Mouse (Mus musculus) adrenal gland, adult 8-10 months (tissue): ENCODE results near the gene Mdm2. TPM values are rescaled to one million over a fixed set of nuclear protein-coding genes. Genes with fewer than 3 reads are reported as not detected.
"Not testable (repeated sequence)": the region's sequence is repeated elsewhere in the genome, so short reads cannot be mapped to it uniquely, and the experiment has no call there.

Experiments
- DNase-seq: peaks from one replicate; pipeline ENCODE4 v3.0.0; 2022
- total RNA-seq, 4 experiments: library from RNA; stranded (reverse); gene quantifications; 2 replicates each; pipeline ENCODE4 v1.2.4; 2022

Gene Mdm2
- total RNA-seq, 4 experiments from 2014 or later: 51.0 to 82.1 (median 68.5) TPM

DNA sequence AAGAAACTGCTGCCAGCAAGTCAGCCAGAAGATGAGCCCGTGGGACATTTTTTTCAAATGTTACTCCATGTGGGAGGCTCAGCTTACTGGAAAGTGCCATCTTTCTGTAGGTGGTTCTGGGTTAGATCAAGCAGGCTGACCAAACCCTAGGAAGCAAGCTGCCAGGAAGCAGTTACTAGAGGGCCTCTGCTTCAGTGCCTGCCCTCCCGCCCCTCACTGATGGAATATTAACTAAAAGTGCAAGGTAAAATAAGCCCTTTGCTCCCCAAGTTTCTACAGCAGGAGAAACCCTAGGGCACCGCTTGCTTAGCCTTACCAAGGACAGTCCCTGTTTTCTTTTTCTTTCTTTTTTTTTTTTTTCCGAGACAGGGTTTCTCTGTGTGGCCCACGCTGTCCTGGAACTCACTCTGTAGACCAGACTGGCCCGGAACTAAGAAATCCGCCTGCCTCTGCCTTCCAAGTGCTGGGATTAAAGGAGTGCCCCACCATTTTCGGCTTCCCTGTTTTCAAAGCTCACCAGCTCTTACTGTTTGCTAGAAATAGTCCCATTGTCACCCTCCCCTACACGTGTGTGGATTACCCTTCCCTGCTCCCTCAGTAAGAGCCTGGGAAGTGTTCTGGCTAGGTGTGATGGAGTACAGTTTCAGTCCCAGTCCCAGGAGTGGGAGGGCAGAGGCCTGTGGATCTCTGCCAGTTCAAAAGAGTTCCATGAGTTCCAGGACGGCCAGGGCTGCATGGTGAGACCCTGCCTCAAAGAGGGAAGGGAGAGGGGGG, 37.9 kb upstream of the Mdm2 start:
- no peak for DNase-seq

DNA sequence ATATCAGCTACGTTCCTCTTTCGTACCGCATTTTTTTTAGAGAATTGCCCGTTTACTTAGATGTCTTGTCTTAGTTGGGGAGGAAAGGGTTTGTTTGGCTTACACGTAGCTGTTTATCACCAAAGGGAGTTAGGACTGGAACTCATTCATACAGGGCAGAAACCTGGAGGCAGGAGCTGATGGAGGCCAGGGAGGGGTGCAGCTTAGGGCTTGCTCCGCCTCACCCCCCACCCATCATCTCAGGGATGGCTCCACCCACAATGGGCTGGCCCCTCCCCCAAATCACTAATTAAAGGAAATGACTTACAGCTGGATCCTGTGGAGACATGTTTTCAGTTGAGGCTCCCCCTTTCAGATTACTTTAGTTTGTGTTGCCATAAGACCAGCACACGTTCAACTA, 37.2 kb upstream of the Mdm2 start:
- no peak for DNase-seq

DNA sequence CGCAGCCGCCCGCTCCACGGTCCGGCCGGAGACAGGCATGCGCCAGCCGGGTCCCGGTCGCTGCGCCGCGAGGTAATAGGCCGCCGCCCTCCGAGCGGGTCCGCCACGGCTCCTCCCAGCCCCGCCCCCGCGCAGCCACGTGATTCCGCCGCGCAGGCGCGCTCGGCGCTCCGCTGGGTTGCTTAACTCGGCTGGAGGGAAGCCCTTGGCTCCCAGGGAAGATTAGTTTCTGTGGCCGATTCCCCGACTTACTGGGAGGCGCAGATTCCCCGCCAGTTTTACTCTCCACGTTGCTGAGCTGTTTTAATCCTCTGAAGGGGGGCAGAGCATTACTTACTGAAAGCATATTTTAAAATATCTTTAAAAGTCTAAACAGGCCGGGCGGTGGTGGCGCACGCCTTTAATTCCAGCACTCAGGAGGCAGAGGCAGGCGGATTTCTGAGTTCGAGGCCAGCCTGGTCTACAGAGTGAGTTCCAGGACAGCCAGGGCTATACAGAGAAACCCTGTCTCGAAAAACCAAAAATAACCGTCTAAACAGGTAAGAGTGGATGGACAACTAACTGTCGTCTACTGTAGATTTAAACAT, 35.8 kb upstream of the Mdm2 start, which contains the start of gene Slc35e3:
Gene Slc35e3, minus strand, starts transcription at position 69 of the 587 bp plus-strand sequence.
- DNase-seq: peak; percentile 92

DNA sequence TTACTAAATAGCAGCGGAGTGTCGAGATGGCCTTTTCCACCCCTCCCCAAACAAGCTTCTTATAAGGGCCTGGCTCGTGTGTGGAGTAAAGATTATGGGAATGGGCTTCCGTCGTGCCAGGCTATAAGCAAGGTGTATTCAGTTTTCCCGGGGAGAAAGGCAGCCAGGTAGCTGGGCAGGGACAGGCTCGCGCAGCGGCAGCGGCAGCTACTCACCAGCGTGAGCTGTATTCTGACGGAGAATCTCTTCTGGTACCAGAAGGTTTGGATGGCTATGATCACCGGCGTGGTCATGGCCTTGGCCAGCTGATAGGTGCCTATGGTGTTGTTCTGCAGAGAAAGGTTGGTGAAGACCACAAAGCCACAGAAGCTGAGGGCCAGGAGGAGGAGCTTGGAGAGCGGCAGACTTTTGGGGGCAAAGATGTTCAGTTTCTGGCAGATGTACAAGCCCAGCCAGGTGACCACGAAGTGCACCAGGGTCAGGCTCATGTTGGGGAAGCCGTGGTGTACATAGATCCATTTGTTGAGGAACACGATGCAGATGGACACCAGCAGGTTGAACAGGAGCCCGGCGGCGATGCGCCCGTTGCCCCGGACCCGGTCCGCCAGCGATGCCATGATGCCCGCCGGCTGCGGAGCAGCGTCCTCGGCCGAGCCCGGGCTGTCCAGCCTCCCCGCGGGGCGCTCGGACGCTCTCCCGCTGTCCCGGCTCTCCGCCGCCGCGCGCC, 35.2 kb upstream of the Mdm2 start:
- not testable (repeated sequence) for DNase-seq

DNA sequence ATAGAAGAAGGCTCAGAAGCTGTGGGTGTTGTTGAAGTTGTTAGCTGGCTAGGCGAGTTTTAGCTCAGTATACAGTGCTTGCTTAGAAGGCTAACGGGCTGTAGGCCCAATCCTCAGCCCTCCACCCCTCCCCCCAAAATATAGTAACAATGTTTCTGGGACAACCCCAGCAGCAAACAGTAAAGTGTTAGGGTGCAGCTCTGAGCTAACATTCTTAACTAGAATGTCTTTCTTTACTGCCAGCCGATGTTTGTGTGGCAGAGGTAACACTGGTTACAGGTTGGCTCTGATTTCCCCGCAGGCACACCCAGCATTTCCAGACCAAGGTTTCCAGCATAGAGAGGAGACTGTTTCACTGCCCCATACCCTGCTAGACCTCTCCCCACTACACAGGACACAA, 33.4 kb upstream of the Mdm2 start:
- no peak for DNase-seq

DNA sequence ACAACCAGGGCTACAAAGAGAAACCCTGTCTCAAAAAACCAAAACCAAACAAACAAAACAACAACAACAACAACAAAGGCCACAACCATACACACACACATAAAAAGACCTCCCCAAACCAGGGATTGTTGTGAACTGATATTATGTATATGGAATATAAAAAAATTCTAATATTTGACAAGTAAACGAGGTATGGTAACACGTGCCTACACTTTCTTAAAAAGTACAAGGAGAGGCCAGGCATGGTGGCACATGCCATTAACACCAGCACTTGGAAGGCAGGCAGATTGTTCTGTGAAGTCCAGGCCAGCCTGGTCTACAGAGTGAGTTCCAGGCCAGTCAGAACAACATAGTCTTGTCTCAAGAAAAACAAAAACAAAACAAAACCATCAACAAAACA, 32.6 kb upstream of the Mdm2 start:
- DNase-seq: no peak

DNA sequence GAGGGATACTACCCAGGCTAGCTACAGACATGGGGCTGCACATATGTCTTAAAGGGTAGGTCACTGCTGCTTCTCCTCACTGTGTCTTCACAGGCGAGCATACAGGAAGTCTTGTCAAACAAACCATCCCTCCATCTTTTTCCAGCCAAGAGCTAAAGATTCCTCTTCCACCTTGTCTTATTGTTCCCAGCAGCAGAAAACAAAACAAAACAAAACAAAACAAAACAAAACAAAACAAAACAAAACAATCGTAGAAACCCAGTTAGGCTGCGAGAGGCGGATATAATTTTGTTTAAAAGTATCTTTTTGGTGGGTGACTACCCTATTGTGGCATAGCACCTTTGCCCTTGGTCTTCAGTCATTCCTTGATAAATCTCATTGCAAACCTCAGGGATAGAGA, 32.1 kb upstream of the Mdm2 start:
- DNase-seq: no peak

DNA sequence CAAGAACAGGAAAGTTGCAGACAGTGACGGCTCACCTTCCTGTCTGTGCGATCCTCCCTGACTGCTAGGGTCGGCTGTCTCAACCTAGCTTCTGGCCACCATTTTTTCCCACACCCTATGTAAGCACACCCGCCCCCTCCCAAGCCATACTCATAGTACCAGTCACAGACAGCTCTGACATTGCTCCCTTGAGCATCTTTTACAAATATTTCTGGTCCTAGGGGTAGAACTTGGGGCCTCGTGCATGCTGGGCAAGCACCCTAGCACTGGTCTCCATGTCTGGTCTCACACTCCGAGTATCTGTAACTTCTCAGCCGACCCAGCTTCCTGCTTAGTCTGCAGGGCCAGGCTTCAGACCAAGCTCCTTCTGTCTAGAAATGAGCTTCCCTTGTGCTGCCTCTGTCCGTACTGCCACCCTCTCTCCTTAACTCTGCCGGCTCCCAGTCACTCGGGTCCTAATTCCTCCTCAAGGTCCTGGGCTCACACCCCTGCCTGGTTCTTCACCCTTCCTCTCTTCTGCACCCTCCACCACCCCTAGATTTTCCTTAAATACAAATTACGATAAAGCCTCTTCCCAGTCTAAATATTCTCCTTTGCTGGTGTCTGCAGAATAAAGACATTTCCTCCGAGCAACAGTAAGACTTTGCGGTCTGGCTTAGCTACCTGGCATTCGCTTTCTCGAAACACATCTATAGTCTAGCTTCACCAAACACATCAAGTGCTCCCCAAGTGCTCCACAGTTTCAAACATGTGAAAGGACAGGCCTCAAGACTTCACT, 31.3 kb upstream of the Mdm2 start:
- DNase-seq: no peak

DNA sequence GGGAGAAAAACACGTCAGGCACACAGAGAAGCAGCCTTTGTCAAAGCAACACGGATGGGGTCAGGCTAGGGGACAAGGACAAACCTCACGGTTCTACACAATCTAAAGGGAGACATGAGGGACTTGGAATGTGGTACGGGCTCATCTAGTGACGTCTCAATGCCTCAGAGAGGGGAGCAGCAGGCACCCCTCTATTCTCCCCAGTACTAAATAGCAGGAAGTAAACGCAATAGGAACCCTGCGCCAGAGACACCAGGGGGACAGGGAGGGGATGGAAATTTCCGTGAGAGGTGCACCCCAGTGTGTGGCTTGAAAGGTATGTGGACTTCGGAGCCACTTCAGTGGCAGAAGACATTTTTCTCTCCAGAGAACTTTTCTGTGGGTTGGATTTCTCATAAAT, 30.4 kb upstream of the Mdm2 start:
- DNase-seq: no peak

DNA sequence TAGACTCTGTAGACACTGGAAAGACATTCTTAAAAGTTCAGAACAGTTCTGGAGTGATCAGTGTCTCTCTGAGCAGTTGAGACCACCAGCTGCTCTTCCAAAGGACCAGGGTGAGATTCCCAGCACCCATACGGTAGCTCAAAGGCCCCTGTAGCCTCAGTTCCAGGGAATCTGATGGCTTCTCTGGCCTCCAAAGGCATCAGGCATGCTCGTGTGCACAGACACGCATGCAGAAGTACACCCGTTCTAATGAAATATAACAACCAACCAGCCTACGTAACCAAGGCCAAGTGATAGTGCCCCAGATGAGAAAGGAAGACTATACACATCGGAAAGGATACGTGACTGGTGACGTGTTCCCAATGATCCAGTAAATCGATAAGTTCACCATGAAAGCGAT, 29.6 kb upstream of the Mdm2 start:
- no peak for DNase-seq

DNA sequence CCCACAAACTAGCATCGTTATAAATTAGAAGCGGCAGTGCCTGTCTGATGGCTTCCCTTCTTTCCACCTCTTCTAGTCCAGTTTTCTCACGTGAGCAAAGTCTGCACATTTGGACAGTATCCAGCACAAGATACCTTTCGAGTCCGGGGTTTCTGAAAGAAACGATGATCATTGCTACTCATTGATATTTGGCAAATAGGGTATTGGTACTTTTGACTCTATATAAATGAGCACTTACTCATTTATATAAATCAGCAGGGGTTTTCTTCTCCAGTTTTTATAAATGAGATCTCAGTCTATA, 29.0 kb upstream of the Mdm2 start:
- DNase-seq: no peak

DNA sequence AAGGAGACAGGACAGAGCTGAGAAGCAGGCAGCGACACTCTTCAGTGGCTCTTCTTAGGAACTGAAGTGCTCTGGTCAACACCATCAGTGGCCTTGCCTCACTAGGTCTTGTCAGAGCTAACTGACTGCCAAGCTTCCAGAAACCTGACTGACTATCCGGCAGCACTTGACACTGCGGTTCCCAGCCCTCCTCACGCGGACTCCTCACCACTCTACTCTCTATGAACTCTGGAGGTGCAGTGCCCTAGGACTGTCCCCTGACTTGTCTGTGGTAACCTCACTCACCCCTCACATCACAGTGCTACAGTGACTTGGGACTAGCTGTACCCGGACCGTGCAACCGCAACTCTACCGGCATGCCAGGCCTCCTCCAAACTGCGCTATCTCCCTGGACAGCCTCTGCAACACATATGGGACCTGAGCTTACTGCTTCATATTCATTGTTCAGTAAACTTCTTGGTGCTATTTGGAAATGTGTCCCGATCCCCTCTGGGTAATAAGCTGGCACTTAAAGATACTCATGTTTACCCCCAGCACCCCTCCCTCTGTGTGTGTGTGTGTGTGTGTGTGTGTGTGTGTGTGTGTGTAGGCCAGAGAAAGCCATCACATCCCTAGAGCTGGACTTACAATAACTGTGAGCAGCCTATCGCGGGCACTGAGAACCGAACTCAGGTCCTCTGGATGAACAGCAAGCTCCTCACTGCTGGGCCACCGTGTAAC, 28.5 kb upstream of the Mdm2 start:
- no peak for DNase-seq

DNA sequence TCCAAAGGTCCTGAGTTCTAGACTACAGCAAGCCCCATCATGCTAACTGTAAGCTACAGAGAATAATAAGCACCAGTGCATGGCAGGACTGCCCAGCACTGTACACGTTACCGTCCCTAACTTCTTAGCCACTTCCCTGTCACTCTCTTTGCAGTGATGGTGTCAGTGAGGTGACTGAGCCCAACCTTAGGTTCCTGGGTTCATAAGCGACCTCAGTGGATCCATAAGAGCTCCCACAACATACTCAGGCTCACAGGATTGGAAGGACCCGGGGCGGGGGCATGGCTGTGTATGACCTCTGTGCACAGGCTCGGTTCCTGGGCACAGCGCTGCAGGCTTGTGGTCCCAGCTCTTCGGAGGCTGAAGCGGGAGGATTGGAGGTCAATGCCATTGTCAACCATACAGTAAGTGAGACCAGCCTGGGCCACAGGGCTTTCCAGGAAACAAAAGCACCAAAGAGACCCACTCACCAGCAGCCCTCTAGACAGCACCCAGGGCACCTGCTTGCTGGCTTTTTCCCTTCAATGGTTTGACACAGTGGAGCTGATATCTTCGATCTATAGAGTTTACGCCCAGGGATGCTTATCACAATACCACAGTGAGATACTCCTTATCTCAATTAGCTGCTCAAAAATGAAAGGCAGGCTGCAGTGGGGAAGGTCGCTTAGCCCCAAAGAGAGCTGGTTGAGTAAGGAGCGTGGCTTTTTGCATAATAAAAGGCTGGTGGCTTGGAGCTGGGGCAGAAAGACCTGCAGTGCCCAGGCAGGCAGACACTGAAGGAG, 27.8 kb upstream of the Mdm2 start:
- DNase-seq: no peak

DNA sequence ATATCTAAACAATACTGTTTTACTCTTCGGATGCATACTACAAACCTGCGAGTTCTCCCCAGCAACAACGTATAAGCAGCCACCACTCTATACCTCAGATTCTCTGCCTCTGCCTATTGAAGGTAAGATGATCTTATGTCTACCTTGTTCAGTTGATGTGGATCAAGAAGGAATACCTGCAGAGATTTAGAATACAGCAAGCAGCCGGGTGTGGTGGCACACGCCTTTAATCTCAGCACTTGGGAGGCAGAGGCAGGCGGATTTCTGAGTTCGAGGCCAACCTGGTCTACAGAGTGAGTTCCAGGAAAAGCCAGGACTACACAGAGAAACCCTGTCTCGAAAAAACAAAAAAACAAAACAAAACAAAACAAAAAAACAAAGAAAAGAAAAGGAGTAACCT, 26.9 kb upstream of the Mdm2 start:
- not testable (repeated sequence) for DNase-seq

DNA sequence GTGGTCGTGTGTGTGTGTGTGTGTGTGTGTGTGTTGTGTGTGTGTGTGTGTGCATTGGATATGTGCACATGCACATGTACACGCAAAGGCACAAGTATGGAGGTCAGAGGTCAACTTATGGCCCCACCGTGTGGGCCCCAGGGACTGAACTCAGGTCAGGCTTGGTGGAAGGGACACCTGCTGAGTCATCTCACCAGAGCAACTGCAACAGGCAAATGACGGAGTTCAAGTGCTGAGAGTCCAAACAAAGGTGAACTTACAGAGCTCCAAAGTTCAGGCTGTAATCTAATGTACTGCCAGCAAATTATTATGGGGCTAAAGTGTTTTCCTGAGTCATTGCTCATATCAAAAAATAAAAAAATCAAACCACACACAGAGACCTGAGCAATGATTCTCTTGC, 26.5 kb upstream of the Mdm2 start:
- no peak for DNase-seq

DNA sequence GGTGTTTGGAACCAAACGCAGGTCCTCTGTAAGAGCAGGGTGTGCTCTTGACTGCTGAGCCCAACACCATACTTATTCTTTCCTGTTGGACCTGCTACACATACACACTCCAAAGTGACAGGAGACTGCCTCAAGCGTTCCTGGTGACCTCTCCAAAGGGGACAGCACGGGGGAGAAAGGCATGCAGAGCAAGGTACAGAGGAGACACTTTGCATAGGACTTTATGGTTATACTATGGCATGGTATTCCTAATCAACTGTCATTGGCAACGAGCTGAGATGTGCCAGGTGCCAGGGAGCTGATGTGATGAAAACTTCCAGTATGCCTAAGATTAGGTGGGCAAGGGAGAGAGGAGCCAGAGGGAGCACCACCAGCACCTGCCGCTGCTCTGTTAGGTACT, 26.0 kb upstream of the Mdm2 start:
- DNase-seq: no peak

DNA sequence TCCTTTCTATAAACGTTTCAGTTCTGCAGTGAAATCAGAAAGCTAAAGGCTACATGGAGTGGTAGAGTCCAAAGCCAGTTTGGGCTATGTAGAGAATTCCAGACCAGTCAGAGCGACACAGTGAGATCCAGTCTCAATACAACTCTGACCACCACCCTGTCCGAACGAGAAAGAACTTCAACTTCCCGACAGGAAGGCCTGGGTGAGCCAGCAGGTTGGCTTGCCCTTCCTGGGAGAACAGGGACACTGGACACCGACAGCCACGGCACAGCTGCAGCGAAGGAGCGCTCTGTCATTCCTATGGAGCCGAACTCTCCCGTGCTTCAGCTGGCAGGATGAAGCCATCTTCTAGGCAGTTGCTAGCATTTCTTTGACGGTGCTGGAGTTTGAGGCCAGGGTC, 24.8 kb upstream of the Mdm2 start:
- not testable (repeated sequence) for DNase-seq

DNA sequence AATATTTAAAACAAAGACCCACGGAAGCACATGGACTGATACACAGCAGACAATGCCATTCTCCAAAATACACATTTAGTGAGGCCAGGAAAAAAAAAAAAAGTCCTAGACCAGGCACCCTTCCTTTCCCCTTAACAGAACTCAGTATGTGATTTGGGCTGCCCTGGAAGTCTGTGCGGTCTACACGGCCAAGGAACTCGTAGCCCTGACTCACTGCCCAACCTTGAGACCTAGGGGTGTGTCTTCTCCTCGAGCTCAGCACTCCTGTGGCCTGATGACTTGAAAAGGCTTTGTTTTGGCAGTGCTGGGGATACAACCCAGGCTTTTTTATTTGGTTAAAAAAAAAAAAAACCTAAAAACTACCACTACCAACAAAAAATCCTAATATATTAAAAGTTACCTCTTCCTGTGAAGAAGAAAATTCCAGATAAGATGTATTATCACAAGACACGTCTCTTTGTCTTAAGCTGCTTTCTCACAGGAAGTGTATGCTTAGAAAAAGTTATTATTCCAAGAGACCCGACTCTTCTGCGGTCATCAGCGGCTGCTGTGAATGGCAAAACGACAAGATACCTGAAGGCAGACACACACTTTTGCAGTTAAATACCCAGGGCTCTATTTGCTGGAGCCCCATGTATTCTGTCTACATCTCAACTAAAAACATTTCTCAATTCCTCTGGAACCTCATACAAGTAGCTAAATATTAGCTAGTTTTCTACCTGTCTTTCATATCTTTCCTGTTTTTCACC, 23.7 kb upstream of the Mdm2 start:
- DNase-seq: peak; percentile 52

DNA sequence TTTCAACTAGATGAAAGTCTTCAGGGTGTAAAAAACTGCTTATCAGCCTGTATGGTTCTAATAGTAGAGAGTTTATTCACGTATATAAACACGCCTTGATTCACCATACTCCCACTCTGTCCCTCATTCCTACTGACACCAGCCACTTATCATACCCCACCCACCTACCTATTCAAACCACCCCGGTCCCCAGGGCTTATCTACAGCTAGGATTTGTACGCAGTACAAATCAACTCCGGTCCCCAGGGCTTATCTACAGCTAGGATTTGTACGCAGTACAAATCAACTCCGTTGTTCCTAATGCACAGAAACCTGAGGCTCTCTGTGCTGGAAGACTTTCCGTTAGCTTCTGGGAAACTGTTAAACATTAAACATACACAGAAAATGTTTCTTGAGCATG, 23.1 kb upstream of the Mdm2 start:
- DNase-seq: not testable (repeated sequence)

DNA sequence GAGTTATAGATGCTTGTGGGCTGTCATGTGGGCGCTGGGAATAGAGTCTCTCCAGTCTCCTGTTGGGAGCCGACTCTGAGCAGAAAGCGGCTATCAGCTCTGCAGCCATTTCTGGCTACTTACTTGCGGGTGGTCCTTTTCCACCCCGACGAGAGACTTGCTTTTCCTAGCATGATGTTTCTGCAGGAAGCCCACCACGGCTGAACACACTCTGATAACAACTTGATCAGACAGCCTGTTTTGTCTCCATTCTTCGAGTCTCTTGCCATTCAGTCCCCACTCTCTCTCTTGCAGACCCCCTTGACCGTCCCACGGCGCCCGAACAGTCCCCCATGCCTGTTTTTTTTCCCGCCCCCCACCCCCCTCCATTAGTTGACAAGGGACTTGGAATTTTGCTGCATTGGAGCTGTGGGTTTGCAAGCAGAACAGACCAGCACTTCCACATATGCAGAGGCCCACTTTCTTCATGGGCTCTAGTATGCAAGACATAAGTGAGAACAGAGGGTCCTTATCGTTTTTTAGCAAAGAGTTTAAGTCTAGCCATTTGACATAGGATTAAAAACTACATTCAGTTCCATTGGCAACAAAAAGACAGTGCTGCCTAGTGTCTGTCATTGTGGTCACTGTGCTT, 22.5 kb upstream of the Mdm2 start:
- DNase-seq: no peak
